Mouse (Mus musculus): ENCODE measurements around the gene Tox4. TPM values are rescaled to one million over a fixed set of nuclear protein-coding genes. Genes with fewer than 3 reads are reported as not detected.

Tox4 gene
- total and polyA plus RNA-seq, 2 experiments from 2014 or later = 22.0 to 30.1 TPM

- Histone ChIP-seq H3K4me1 (ENCODE audit: control insufficient read depth, insufficient read depth) (no peaks in the 10 kb centered on the region), H3K27me3 (ENCODE audit: control insufficient read depth, insufficient read depth, low read length) (peaks cover 49% of the 10 kb centered on the region), H3K36me3 (replicated peaks; ENCODE audit: control insufficient read depth, insufficient read depth, low read length) (no peaks in the 10 kb centered on the region)
Measured at GRCm38 (mm10) chr14:52325890-52326289, 46.9 kb downstream of the Tox4 start.

GRCm38 (mm10) chr14:52327375-52327901 is 48.5 kb downstream of the Tox4 start:
- Histone ChIP-seq H3K4me2 (ENCODE audit: low read depth, low read length) (peak overlapping the region; percentile 78), H3K4me1 (ENCODE audit: control insufficient read depth, insufficient read depth) (no peaks in the 10 kb centered on the region), H3K27me3 (ENCODE audit: control insufficient read depth, insufficient read depth, low read length) (peaks cover 54% of the 10 kb centered on the region), H3K36me3 (replicated peaks; ENCODE audit: control insufficient read depth, insufficient read depth, low read length) (no peaks in the 10 kb centered on the region), H3K9ac (replicated peaks; ENCODE audit: low read depth, low read length) (peak overlapping the region; percentile 9; the same call in 1 of the 2 replicates), H3K27ac (ENCODE audit: low read depth) (no peak overlapping the region), H3K4me3 (ENCODE audit: low read depth, low read length) (peak overlapping the region; percentile 48), H3K9me3 (replicated peaks; ENCODE audit: control insufficient read depth, low read length) (no peaks in the 10 kb centered on the region)
- no peak for TF ChIP-seq CTCF (IDR thresholded peaks at IDR 0.05; ENCODE audit: low read depth)
- DNase-seq (ENCODE audit: low spot score) = no peak
- 3% methylated on average over 14 of the region's 14 CpGs for WGBS
- ATAC-seq (ENCODE audit: insufficient read depth, low read depth) = no peak

More at GRCm38 (mm10) chr14:52325890-52326289, 46.9 kb downstream of the Tox4 start:
- no peaks in the 10 kb centered on the region for H3K9me3 ChIP-seq (replicated peaks; ENCODE audit: control insufficient read depth, low read length)
- DNase-seq (ENCODE audit: low spot score) (no peak), ATAC-seq (ENCODE audit: insufficient read depth, low read depth) (no peak)
- H3K4me3 ChIP-seq (ENCODE audit: low read depth, low read length) = no peak overlapping the region
- no peak overlapping the region for H3K27ac ChIP-seq (ENCODE audit: low read depth)
- no peak overlapping the region for H3K9ac ChIP-seq (replicated peaks; ENCODE audit: low read depth, low read length)
- TF ChIP-seq EP300 (IDR thresholded peaks at IDR 0.05; ENCODE audit: low read depth) = no peak
- peak; percentile 25 for TF ChIP-seq CTCF (IDR thresholded peaks at IDR 0.05; ENCODE audit: low read depth)
- no peak overlapping the region for H3K4me2 ChIP-seq (ENCODE audit: low read depth, low read length)
- 11% methylated on average over 4 of the region's 4 CpGs for WGBS

DNA sequence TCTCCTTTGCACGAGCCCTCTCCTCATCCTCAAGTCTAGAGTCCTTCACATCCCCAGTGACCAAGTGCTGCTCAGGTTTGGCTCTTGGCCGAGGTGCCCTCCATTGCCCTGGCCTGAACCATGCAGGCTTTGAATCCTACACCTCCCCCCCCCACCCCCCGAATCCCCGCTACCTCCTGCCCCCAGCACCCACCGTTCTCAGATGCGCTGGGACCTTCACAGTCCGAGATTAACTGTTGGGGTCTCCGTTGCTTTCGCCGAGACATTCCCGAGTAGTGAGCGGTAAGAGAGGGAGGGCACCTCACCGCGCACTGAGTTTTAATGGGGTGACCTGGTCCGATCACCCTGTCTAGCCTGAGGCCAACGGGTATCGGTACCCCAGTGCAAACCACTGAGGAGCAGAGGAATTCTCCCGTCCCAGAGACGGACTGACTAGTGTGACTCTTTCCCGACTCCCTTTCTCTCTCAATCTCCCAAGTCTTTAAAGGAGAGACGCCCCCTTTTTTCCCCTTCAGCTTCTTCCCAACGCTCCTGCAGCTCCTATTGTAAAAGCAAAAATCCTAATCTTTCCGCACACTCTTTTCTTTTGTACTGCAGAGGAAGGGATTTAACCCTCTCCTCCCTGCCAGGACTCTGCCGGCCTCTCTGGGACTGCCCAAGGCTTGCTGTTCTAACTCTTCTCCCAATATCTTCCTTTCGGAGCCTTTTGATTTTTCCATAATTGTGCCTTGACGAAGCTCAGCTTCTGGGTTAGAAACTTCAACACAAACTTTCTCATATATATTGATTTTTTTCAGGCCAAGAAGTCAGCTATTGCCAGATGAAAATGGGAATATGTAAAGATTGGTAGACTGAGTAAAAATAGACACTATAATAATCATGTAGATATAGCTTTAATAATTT is 49.2 kb downstream of the Tox4 start, which contains the start of gene Sall2:
Gene Sall2 (minus strand): TSS at position 853 of the 903 bp plus-strand sequence.
- Histone ChIP-seq H3K27ac (ENCODE audit: low read depth) (no peak within 1 kb of the TSS), H3K36me3 (replicated peaks; ENCODE audit: control insufficient read depth, insufficient read depth, low read length) (no peaks in the 10 kb centered on the region), H3K4me1 (ENCODE audit: control insufficient read depth, insufficient read depth) (no peaks in the 10 kb centered on the region), H3K27me3 (ENCODE audit: control insufficient read depth, insufficient read depth, low read length) (peaks cover 54% of the 10 kb centered on the region), H3K4me2 (ENCODE audit: low read depth, low read length) (peak within 1 kb of the TSS; percentile 78), H3K9me3 (replicated peaks; ENCODE audit: control insufficient read depth, low read length) (no peaks in the 10 kb centered on the region), H3K9ac (replicated peaks; ENCODE audit: low read depth, low read length) (peak within 1 kb of the TSS; percentile 9; the same call in 1 of the 2 replicates), H3K4me3 (ENCODE audit: low read depth, low read length) (peak within 1 kb of the TSS; percentile 48)
- TF ChIP-seq CTCF (IDR thresholded peaks at IDR 0.05; ENCODE audit: low read depth) (no peak), EP300 (IDR thresholded peaks at IDR 0.05; ENCODE audit: low read depth) (no peak)
- ATAC-seq (ENCODE audit: insufficient read depth, low read depth) (peak; percentile 39), DNase-seq (ENCODE audit: low spot score) (no peak)
- 1% methylated on average over 26 of the region's 26 CpGs for WGBS

DNA sequence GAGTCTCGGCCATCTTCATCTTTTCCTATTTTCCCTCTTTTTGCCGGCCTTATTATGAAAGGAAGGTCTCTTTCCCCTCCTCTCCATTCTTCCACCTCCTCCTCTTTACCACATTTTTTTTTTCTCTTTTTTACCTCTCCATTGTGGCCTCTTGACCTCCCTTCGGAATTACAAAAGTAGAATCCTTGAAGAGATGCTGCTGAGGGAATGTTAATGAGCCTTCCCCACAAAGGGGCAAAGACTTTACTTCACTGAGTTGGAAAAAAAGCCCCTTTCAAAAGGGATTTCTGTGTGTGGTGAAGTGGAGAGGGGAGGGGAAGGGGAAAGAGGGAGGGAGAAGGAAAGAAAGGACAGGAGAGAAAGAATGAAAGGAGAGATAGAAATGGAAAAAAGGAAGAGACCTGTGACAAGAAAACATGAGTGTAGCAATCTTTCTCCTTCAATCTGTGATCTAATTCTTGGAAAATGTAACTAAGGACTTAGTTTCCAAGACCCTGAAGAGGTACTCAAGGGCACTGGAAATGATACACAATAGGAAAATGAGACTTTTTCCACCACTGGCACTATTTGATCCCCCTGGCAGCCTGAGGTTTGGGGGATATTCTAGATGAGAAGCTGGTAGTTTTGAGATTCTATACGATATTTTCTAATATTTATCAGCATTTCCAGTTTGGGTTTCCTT is 52.3 kb downstream of the Tox4 start:
- H3K4me3 ChIP-seq (ENCODE audit: low read depth, low read length) = no peak overlapping the region
- TF ChIP-seq EP300 (IDR thresholded peaks at IDR 0.05; ENCODE audit: low read depth) (no peak), CTCF (IDR thresholded peaks at IDR 0.05; ENCODE audit: low read depth) (no peak)
- H3K4me2 ChIP-seq (ENCODE audit: low read depth, low read length) = no peak overlapping the region
- ATAC-seq (ENCODE audit: insufficient read depth, low read depth) (no peak), DNase-seq (ENCODE audit: low spot score) (no peak)
- H3K36me3 ChIP-seq (replicated peaks; ENCODE audit: control insufficient read depth, insufficient read depth, low read length) = no peaks in the 10 kb centered on the region
- 26% methylated on average over 4 of the region's 4 CpGs for WGBS
- no peaks in the 10 kb centered on the region for H3K4me1 ChIP-seq (ENCODE audit: control insufficient read depth, insufficient read depth)
- H3K27ac ChIP-seq (ENCODE audit: low read depth) = no peak overlapping the region
- H3K9me3 ChIP-seq (replicated peaks; ENCODE audit: control insufficient read depth, low read length) = no peaks in the 10 kb centered on the region
- H3K27me3 ChIP-seq (ENCODE audit: control insufficient read depth, insufficient read depth, low read length) = peaks cover 49% of the 10 kb centered on the region
- no peak overlapping the region for H3K9ac ChIP-seq (replicated peaks; ENCODE audit: low read depth, low read length)

- no peak for DNase-seq (ENCODE audit: low spot score)
- H3K27ac ChIP-seq (ENCODE audit: low read depth) = no peak overlapping the region
- H3K36me3 ChIP-seq (replicated peaks; ENCODE audit: control insufficient read depth, insufficient read depth, low read length) = no peaks in the 10 kb centered on the region
- H3K9ac ChIP-seq (replicated peaks; ENCODE audit: low read depth, low read length) = no peak overlapping the region
- H3K9me3 ChIP-seq (replicated peaks; ENCODE audit: control insufficient read depth, low read length) = no peaks in the 10 kb centered on the region
- WGBS = 60% methylated on average over 2 of the region's 3 CpGs
- no peak for ATAC-seq (ENCODE audit: insufficient read depth, low read depth)
- TF ChIP-seq EP300 (IDR thresholded peaks at IDR 0.05; ENCODE audit: low read depth) = no peak
- TF ChIP-seq CTCF (IDR thresholded peaks at IDR 0.05; ENCODE audit: low read depth) = no peak
- no peak overlapping the region for H3K4me2 ChIP-seq (ENCODE audit: low read depth, low read length)
- no peaks in the 10 kb centered on the region for H3K4me1 ChIP-seq (ENCODE audit: control insufficient read depth, insufficient read depth)
- H3K4me3 ChIP-seq (ENCODE audit: low read depth, low read length) = no peak overlapping the region
- peaks cover 39% of the 10 kb centered on the region for H3K27me3 ChIP-seq (ENCODE audit: control insufficient read depth, insufficient read depth, low read length)
Measured at GRCm38 (mm10) chr14:52332171-52332570, 53.2 kb downstream of the Tox4 start.
